Mouse (Mus musculus) mature B cell (primary cell): ENCODE data around the gene Cfap69.
"Not testable (repeated sequence)": the region's sequence is repeated elsewhere in the genome, so short reads cannot be mapped to it uniquely, and the experiment has no call there.

Experiments used
- in situ Hi-C: fragments of 300-500 bp; cut with MboI; formaldehyde crosslinking; loops from 2 replicates; pipeline ENCODE4 v1.14.3; 2019

Gene Cfap69

DNA sequence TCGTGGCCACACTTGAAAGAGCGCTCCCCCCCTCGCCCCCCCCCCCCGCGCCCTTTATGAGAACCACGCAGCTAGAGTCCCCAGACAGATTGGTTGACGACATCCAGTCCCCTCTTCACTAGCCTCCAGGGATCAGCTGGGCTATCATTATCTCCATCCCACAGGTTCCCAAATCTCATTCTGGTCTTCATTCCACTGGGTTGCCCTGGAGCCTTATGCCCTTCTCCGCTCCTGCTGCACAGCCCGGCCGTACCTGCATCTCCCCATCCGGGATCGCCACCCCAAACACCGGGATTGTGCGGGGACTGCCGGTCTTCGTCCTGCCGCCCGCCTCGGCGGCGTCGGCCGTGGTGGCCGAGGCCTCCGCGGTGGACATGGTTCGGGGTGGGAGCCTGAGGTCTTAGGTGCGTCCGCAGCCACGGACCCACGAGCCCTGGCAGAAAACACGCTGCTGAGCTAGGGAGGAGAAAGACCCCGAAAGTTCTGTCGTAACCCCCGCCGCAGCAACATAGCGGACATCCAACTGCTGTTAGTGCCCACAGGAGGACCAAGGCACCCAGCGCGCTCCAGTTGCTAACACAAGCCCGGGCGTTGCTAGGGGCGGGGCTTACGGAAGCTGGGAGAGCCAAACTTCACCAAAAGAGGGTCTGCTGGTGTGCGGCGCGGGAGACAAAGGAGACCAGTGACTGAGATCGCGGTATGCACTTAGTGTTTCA lies at the start of gene Cfap69:
Cfap69 (minus strand) TSS at position 585 of the 716 bp plus-strand sequence.
- in situ Hi-C loops = no loop called here

DNA sequence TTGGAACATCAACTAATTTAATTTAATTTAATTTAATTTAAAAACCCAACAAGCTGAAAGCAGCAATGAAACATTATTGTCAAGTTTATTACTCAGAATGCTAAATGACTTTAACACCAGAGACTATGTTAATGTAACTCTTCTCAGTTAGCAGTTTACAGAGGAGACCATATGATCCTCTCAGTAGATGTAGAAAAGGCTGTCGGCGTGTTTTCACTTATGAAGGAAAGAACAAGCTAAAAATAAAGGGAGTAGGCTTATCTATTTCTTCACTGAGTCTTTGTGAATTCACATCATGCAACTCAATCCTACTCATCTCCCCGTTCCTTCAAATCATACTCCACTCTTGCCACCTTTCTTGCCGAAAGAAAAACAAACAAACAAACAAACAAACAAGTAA lies 47.0 kb upstream of the Cfap69 start:
- in situ Hi-C loops = no loop called here

- in situ Hi-C loops = no loop called here
These were observed 43.6 kb upstream of the Cfap69 start for GRCm38 (mm10) chr5:5707341-5708278.

- in situ Hi-C loops = no loop called here
These were observed 41.0 kb upstream of the Cfap69 start for GRCm38 (mm10) chr5:5705019-5705418.

- in situ Hi-C loops = no loop called here
These were observed 36.3 kb upstream of the Cfap69 start for GRCm38 (mm10) chr5:5700386-5700785.

GRCm38 (mm10) chr5:5698830-5699229 lies 34.8 kb upstream of the Cfap69 start:
- in situ Hi-C loops = no loop called here

DNA sequence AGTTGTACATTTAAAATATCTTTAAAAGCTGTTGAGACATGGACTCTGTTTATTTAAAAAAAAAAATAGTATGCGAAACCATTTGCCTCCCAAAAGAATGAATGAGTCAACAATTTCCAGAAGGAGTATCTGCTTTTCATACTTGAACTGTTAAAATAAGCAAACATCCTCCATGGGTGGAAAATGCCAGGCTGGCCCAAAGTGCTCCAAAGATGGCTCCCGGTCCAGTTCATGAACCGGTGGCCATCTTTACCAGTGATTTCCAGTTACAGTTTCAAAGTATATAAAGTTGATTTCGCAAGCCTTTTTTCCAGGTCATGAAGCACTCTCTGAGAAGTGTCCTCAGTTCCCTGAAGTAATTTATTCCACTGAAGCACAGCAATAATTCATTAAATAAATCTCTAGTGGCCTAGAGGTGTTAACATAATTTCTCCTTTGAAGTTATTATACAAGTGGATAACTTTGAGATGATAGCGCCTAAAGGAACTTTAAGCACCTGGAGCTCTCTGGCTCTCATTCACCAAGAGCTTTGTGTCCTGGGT lies 31.4 kb upstream of the Cfap69 start:
- in situ Hi-C loops = no loop called here

DNA sequence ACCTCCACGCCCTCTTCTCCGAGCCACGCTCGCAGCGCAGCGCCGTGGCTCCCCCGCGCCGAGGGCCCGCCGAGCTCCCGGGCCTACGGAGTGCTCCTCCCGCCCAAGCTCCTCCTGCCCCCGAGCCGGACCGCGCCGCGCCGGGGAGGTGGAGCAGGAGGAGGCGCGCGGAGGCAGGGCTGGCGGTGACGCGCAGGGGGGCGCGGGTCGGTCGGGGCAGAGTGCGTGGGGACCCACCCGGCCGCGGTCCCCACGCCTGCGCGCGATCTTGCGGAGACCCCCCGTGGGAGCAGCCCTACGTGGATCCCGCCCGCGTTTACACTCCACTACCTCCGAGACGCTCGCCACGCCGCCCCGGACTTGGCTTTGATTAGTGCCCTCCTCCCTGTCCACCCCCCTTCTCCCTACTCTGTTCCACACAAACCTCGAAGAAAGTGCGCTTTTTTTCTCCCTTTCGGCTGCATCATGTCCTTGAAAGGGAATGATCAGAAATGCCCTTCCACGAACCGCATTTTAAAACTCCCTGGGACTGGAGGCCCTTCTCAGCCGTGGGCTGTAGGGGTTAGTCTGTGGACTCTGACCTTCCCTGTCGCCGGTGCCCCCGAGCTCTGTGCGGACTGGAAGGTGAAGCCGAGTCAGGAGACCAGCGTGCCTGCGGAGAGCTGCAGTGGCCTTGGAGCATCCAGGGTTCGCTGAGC lies 30.1 kb upstream of the Cfap69 start, which contains the start of gene Steap2:
Steap2 (minus strand) TSS at position 623 of the 698 bp plus-strand sequence.
- in situ Hi-C loops = no loop called here

- in situ Hi-C loops = no loop called here
These were observed 29.5 kb upstream of the Cfap69 start for GRCm38 (mm10) chr5:5693541-5693955.

DNA sequence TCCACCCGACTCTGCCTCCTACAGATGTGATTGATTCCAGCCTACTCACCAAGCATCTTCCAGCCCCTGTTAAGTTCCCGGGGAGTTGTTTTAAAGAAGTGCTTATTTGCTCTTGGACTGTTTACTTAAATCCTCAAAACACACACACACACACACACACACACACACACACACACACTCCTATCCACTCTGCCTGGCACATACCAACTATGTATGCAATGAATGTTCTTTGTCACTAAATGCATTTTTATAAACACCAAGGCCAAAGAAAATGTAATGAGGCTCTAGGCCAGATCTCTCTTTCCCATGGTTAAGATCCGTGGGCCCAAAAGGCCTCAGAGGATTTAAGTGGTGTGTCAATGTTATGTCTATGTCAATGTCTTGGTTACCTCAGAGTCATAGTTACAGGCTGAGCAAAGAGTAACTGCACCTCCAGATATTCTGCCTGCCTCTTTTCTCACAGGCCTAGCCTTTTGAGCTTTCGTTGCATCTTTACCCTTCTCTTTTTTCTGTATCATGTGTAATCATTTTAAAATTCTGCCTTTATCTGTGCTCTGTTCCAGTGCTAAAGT lies 28.2 kb upstream of the Cfap69 start:
- in situ Hi-C loops = no loop called here

DNA sequence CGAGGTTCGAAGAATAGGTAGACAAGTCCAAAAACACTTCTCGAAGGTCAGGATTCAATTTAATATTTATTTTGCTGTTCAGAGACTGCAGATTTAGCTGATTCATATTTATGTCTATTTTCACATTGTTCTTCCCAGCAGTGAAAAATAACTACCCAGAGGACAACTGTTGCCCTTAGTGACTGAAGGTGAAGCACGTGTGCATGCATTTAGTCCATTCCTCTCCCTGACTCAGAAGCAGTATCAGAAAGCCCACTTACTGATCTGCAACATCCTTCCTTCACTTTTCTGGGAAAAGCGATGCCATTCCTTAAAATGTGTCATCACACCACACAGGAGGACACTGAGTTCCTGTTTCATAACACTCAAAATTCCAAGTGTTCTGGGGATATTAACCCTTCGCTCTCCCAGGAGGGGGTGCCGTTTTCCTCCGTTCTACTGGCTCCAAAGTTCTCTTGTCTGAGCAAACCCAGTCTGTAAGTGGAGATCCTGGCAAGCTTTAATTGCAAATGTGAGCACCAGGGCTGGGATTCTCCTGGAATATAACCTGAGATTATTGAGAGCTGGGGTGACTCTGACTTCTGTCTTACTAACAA lies 25.0 kb upstream of the Cfap69 start:
- in situ Hi-C loops = no loop called here

GRCm38 (mm10) chr5:5688228-5688627 lies 24.2 kb upstream of the Cfap69 start:
- in situ Hi-C loops = no loop called here

DNA sequence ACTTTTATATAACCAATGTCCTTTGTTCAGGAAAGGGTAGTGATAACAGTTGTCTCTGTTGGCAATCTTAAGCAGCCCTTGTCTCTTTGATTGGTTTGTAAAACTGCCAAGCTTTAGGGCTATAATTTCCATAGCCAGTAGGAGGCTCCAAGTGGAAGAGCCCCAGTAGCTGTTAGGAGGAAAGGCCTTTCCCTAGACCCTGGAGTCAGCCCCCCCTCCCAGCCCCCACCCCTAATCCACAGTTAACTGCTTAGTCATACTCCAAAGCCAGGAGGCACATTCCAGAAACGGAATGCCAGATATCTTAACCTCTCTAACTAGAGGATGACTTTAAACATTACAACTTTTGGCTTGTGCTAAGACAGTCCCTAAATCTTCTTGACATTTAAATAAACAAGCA lies 22.9 kb upstream of the Cfap69 start:
- in situ Hi-C loops = no loop called here

DNA sequence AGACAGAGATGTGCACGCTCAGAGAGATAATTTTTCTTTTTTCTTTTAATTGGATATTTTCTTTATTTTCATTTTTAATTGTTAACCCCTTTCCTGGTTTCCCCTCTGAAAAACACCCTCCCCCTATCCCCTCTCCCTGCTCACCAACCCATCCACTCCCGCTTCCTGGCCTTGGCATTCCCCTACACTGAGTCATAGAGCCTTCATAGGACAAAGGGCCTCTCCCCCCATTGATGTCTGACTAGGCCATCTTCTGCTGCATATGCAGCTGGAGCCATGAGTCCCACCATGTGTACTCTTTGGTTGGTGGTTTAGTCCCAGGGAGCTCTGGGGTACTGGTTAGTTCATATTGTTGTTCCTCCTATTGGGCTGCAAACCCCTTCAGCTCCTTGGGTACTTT lies 20.9 kb upstream of the Cfap69 start:
- in situ Hi-C loops = not testable (repeated sequence)

DNA sequence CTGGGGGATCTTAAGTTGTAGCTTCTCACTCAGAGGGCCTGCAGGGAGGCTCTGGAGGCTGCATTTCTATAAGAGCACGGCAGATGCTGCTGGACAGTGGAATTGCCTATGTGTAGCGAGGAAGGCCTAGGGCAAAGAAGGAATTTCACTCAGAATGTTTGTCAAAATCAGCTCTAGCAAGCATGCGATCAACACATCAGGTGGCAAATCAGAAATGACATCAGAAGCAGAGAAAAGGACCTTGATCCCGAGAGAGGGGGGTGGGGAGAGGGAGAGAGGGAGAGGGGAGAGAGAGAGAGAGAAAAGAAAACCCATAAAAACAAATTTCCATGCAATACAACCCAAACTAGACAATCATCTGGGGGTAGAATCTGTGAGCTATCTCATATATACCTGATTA lies 19.3 kb upstream of the Cfap69 start:
- in situ Hi-C loops = no loop called here

- in situ Hi-C loops = no loop called here
These were observed 15.4 kb upstream of the Cfap69 start for GRCm38 (mm10) chr5:5679459-5679858.

DNA sequence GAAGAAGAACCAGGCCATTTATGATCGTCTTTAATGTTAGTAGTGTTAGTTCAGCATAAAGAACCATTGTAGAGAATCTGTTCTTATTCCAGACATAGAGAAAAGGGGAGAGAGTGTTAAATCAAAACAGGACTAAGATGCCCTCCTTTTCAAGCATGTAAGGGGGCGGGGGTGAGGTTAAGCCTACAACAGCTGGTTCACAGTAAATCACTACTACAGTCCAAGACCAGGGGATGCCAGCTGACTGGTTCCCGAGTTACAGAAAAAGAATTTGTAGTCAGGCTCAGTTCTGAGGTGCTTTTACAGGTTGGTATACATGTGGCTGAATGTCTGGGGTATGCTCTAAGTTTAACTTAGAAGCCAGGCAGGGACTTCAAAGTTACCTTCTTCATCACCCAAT lies 12.0 kb upstream of the Cfap69 start:
- in situ Hi-C loops = no loop called here

GRCm38 (mm10) chr5:5668920-5669319 lies 4.9 kb upstream of the Cfap69 start:
- in situ Hi-C loops = no loop called here

GRCm38 (mm10) chr5:5664371-5664926 lies 410 bp upstream of the Cfap69 start:
- in situ Hi-C loops = no loop called here

DNA sequence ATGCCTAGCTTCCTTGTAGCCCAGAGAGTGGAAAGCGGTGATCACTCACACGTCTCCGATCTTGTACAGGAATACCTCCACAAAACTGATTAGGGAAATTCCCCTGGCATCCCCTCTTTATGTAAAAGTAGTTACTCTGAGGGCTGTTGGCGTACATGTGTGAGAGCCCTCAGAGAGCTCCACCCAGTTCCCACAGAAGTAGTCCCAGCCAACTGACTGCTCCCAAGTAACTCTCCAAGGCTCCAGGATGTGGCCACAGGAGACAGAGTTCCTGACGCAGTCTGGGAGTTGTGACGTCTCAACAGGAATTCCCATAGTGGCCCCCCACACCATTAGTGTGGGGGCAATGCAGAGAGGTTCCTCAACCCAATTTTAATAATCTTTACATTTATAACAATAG lies 982 bp downstream of the Cfap69 start:
- in situ Hi-C loops = no loop called here

DNA sequence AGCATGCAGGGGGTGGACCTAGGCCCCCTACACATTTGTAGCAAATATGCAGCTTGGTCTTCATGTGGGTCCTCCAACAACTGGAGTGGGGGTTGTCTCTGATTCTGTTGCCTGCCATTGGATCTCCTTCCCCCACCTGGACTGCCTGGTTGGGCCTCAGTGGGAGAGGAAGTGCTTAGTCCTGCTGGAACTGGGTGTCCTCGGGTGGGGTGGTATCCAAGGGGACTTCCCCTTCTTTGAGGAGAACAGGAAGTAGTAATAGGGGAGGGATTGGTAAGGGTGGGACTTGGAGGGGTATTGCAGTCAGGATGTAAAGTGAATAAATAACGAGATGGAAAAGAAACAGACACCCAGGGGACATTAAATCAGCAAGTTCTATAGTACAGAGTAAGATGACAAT lies 5.4 kb downstream of the Cfap69 start:
- in situ Hi-C loops = no loop called here
